Mouse (Mus musculus): Measurements from ENCODE around the gene Myo1g. TPM values are rescaled to one million over a fixed set of nuclear protein-coding genes. Genes with fewer than 3 reads are reported as not detected.

Myo1g gene
- polyA plus RNA-seq, 1 experiment, result 0.77 TPM

- no peak overlapping the region for H3K27ac ChIP-seq (ENCODE audit: insufficient read depth, low read length)
- H3K4me1 ChIP-seq (ENCODE audit: control insufficient read depth, insufficient read depth, low read length), result no peaks in the 10 kb centered on the region
- no peak for TF ChIP-seq POLR2A (IDR thresholded peaks at IDR 0.05; ENCODE audit: borderline replicate concordance, insufficient read depth, low read length)
- no peak for TF ChIP-seq CTCF (IDR thresholded peaks at IDR 0.05; ENCODE audit: borderline replicate concordance, insufficient read depth, low read depth, low read length)
- no peak for DNase-seq
- H3K4me3 ChIP-seq (replicated peaks; ENCODE audit: insufficient read depth, low read depth, low read length), result no peak overlapping the region
- H3K27me3 ChIP-seq (ENCODE audit: control insufficient read depth, insufficient read depth, low read length), result no peaks in the 10 kb centered on the region
- WGBS, result 84% methylated on average over 13 of the region's 13 CpGs
Measured at GRCm38 (mm10) chr11:6560655-6561360, 40.0 kb upstream of the Myo1g start.

- Histone ChIP-seq H3K27ac (ENCODE audit: insufficient read depth, low read length) (no peak overlapping the region), H3K27me3 (ENCODE audit: control insufficient read depth, insufficient read depth, low read length) (no peaks in the 10 kb centered on the region)
Measured at GRCm38 (mm10) chr11:6559996-6560395, 39.2 kb upstream of the Myo1g start.

GRCm38 (mm10) chr11:6558234-6558633, 37.5 kb upstream of the Myo1g start:
- no peak overlapping the region for H3K27ac ChIP-seq (ENCODE audit: insufficient read depth, low read length)
- TF ChIP-seq CTCF (IDR thresholded peaks at IDR 0.05; ENCODE audit: borderline replicate concordance, insufficient read depth, low read depth, low read length) (no peak), POLR2A (IDR thresholded peaks at IDR 0.05; ENCODE audit: borderline replicate concordance, insufficient read depth, low read length) (no peak)
- H3K27me3 ChIP-seq (ENCODE audit: control insufficient read depth, insufficient read depth, low read length), result no peaks in the 10 kb centered on the region
- DNase-seq, result no peak
- H3K4me3 ChIP-seq (replicated peaks; ENCODE audit: insufficient read depth, low read depth, low read length), result no peak overlapping the region
- WGBS, result 85% methylated on average over 3 of the region's 3 CpGs
- no peaks in the 10 kb centered on the region; the same call in 1 of the 2 replicates for H3K4me1 ChIP-seq (ENCODE audit: control insufficient read depth, insufficient read depth, low read length)

More at GRCm38 (mm10) chr11:6559996-6560395, 39.2 kb upstream of the Myo1g start:
- H3K4me1 ChIP-seq (ENCODE audit: control insufficient read depth, insufficient read depth, low read length), result no peaks in the 10 kb centered on the region
- WGBS, result 97% methylated on average over 2 of the region's 2 CpGs
- no peak overlapping the region for H3K4me3 ChIP-seq (replicated peaks; ENCODE audit: insufficient read depth, low read depth, low read length)
- no peak for TF ChIP-seq POLR2A (IDR thresholded peaks at IDR 0.05; ENCODE audit: borderline replicate concordance, insufficient read depth, low read length)
- no peak for TF ChIP-seq CTCF (IDR thresholded peaks at IDR 0.05; ENCODE audit: borderline replicate concordance, insufficient read depth, low read depth, low read length)
- no peak for DNase-seq

GRCm38 (mm10) chr11:6550201-6550600, 29.4 kb upstream of the Myo1g start:
- Histone ChIP-seq H3K27ac (ENCODE audit: insufficient read depth, low read length) (no peak overlapping the region), H3K27me3 (ENCODE audit: control insufficient read depth, insufficient read depth, low read length) (no peaks in the 10 kb centered on the region), H3K4me3 (replicated peaks; ENCODE audit: insufficient read depth, low read depth, low read length) (no peak overlapping the region), H3K4me1 (ENCODE audit: control insufficient read depth, insufficient read depth, low read length) (no peaks in the 10 kb centered on the region; the same call in none of the 2 replicates)
- DNase-seq, result no peak
- TF ChIP-seq POLR2A (IDR thresholded peaks at IDR 0.05; ENCODE audit: borderline replicate concordance, insufficient read depth, low read length), result no peak
- no peak for TF ChIP-seq CTCF (IDR thresholded peaks at IDR 0.05; ENCODE audit: borderline replicate concordance, insufficient read depth, low read depth, low read length)
- 81% methylated on average over 3 of the region's 3 CpGs for WGBS

GRCm38 (mm10) chr11:6549770-6550169, 29.0 kb upstream of the Myo1g start:
- TF ChIP-seq CTCF (IDR thresholded peaks at IDR 0.05; ENCODE audit: borderline replicate concordance, insufficient read depth, low read depth, low read length) (no peak), POLR2A (IDR thresholded peaks at IDR 0.05; ENCODE audit: borderline replicate concordance, insufficient read depth, low read length) (no peak)
- WGBS, result 97% methylated on average over 2 of the region's 2 CpGs

GRCm38 (mm10) chr11:6547696-6548325, 27.0 kb upstream of the Myo1g start:
- peak overlapping the region; percentile 64 for H3K4me3 ChIP-seq (replicated peaks; ENCODE audit: insufficient read depth, low read depth, low read length)
- H3K27me3 ChIP-seq (ENCODE audit: control insufficient read depth, insufficient read depth, low read length), result no peaks in the 10 kb centered on the region
- TF ChIP-seq POLR2A (IDR thresholded peaks at IDR 0.05; ENCODE audit: borderline replicate concordance, insufficient read depth, low read length) (no peak), CTCF (IDR thresholded peaks at IDR 0.05; ENCODE audit: borderline replicate concordance, insufficient read depth, low read depth, low read length) (no peak)
- H3K27ac ChIP-seq (ENCODE audit: insufficient read depth, low read length), result peak overlapping the region; percentile 11; the same call in 1 of the 2 replicates
- 7% methylated on average over 6 of the region's 6 CpGs for WGBS
- H3K4me1 ChIP-seq (ENCODE audit: control insufficient read depth, insufficient read depth, low read length), result no peaks in the 10 kb centered on the region; the same call in 1 of the 2 replicates
- no peak for DNase-seq

More at GRCm38 (mm10) chr11:6549770-6550169, 29.0 kb upstream of the Myo1g start:
- Histone ChIP-seq H3K4me1 (ENCODE audit: control insufficient read depth, insufficient read depth, low read length) (no peaks in the 10 kb centered on the region; the same call in none of the 2 replicates), H3K27ac (ENCODE audit: insufficient read depth, low read length) (no peak overlapping the region), H3K4me3 (replicated peaks; ENCODE audit: insufficient read depth, low read depth, low read length) (no peak overlapping the region), H3K27me3 (ENCODE audit: control insufficient read depth, insufficient read depth, low read length) (no peaks in the 10 kb centered on the region)
- DNase-seq, result no peak

- Histone ChIP-seq H3K27ac (ENCODE audit: insufficient read depth, low read length) (peak overlapping the region; percentile 48; the same call in 1 of the 2 replicates), H3K27me3 (ENCODE audit: control insufficient read depth, insufficient read depth, low read length) (no peaks in the 10 kb centered on the region), H3K4me3 (replicated peaks; ENCODE audit: insufficient read depth, low read depth, low read length) (peak overlapping the region; percentile 64), H3K4me1 (ENCODE audit: control insufficient read depth, insufficient read depth, low read length) (no peaks in the 10 kb centered on the region; the same call in 1 of the 2 replicates)
- 1% methylated on average over 40 of the region's 41 CpGs for WGBS
- TF ChIP-seq POLR2A (IDR thresholded peaks at IDR 0.05; ENCODE audit: borderline replicate concordance, insufficient read depth, low read length) (no peak), CTCF (IDR thresholded peaks at IDR 0.05; ENCODE audit: borderline replicate concordance, insufficient read depth, low read depth, low read length) (no peak)
- peak; percentile 58 to 67 for DNase-seq
Measured at GRCm38 (mm10) chr11:6547037-6547680, 26.4 kb upstream of the Myo1g start.

Measured in cerebellum, adult 2 months (tissue).